Mouse (Mus musculus): Measurements from ENCODE around the gene Kmt2d. TPM values are rescaled to one million over a fixed set of nuclear protein-coding genes. Genes with fewer than 3 reads are reported as not detected.

Kmt2d gene
- polyA plus RNA-seq, 1 experiment: 105 TPM

- TF ChIP-seq POLR2A (IDR thresholded peaks at IDR 0.05; ENCODE audit: borderline replicate concordance, control insufficient read depth, low read depth, low read length) (no peak), CTCF (IDR thresholded peaks at IDR 0.05; ENCODE audit: control insufficient read depth, insufficient read depth, low read length) (no peak)
- H3K4me1 ChIP-seq (ENCODE audit: control insufficient read depth, insufficient read depth, low read length): no peaks in the 10 kb centered on the region
- H3K27ac ChIP-seq (ENCODE audit: control insufficient read depth, insufficient read depth, low read depth, low read length, poor library complexity): no peak overlapping the region
- 51% methylated on average over 1 of the region's 1 CpGs for whole genome bisulfite sequencing
- H3K4me3 ChIP-seq (replicated peaks; ENCODE audit: control insufficient read depth, low read depth, low read length): no peak overlapping the region
Measured at GRCm38 (mm10) chr15:98901530-98901929, 30.5 kb upstream of the Kmt2d start.

DNA sequence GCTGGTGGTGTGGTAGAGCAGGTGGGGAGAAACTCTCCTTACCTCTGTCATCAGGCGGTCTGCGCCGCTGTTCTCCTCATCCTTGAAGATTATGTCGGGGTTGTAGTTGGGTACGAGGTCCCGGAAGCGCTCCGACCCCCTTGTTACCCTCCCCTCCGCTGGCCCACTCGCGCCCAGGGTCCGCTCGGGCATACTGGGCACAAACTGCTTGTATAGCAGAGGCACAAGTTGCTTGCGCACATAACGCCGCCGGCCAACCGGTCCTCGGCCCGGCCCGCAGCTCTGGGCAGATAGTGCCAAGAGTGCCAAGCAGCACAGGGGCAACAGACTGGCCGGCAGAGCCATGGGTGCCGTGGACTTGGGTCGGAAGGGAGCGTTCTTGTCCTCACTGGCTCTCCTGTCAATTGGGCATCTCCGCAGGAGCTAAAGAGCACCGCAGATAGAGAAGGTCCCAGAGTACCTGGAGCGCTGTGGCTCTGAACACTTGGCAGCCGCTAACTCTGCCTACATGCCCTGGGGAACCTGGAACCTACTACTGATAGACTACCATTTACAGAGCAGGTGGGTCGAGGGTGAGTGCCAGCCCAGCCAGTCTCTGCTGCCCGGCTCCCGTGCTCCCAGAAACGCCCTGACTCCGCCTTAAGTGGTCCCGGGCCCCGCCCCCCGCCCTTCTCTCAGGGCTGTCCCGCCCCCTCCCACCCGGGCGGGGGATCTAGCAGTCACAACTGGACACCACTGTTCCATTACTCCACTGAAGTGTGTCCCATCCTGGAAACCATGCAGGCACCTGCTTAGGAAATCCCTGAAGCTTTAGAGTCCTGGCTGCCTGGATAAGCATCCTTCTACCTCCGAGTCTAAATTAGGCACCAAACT lies 27.2 kb upstream of the Kmt2d start, which contains the start of gene Dhh:
Gene Dhh, minus strand, starts transcription at position 613 of the 873 bp plus-strand sequence.
- TF ChIP-seq CTCF (IDR thresholded peaks at IDR 0.05; ENCODE audit: control insufficient read depth, insufficient read depth, low read length) (no peak), POLR2A (IDR thresholded peaks at IDR 0.05; ENCODE audit: borderline replicate concordance, control insufficient read depth, low read depth, low read length) (no peak)
- Histone ChIP-seq H3K4me1 (ENCODE audit: control insufficient read depth, insufficient read depth, low read length) (peaks cover 2% of the 10 kb centered on the region; the same call in 1 of the 2 replicates), H3K4me3 (replicated peaks; ENCODE audit: control insufficient read depth, low read depth, low read length) (no peak within 1 kb of the TSS), H3K27ac (ENCODE audit: control insufficient read depth, insufficient read depth, low read depth, low read length, poor library complexity) (no peak within 1 kb of the TSS)
- WGBS: 4% methylated on average over 41 of the region's 41 CpGs

DNA sequence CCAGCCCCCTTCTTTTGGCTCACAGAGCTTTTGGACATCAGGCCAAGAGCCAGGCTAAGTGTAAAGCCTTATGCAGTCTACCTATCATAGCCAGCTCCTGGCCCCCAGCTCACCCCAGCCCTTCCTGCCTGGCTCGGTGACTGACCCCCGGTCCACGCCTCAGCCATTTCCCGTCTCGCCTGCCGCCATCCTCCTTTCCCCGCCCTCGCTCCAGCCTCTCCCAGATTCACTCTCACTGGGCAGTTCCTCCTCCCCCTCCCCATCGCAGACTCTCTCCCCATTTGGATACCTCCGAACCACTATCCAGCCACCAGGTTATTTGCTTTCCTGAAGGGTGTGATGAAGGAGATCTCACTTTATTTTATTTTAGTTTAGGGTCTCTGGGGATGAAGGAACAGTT lies 26.5 kb upstream of the Kmt2d start:
- H3K4me3 ChIP-seq (replicated peaks; ENCODE audit: control insufficient read depth, low read depth, low read length): no peak overlapping the region

DNA sequence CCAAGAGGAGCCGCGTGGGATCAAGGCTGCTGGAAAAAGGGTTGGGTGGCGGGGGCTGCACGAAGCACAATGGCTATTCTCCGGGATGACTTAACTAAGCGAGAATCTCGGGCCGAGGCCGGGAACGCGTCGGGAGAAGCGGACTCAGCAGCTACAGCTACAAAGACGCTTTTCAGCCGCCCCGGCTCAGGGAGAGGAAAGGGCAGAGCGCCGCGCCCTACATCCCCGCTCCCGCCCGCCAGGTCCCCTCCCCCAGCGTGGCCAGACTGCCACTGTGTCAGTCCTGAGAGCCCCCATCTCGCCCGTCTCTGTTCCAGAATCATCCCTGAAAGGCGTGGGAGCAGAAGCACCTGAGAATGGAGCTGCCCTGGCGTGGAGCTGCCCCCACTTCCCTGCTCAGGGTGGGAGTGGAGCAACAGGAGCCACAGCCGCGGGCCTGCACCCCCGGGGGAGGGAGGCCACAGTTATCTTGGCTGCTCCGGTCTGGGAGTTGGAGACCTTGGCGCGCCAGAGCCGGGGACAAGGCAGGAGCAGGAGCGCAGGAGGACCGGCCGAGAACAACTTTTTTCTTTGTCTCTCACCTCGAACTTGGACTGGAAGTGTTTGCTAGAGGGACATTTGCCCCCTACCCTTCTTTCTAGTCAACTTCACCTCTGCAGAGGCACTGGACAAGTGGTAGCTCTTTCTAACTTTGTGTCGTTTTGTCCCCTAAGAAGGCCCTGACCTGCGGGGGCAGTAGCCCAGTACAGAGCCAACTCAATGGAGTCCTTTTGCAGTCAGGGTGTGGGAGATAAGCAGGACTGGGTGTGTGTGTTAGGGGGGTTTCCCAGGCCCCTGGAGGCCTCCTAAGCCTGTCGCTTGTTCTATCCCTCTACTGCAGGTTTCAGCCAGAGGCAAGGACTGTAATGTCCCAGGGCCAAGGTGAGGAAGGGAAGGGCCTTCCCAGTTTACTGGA lies 24.9 kb upstream of the Kmt2d start:
- TF ChIP-seq POLR2A (IDR thresholded peaks at IDR 0.05; ENCODE audit: borderline replicate concordance, control insufficient read depth, low read depth, low read length) (no peak), CTCF (IDR thresholded peaks at IDR 0.05; ENCODE audit: control insufficient read depth, insufficient read depth, low read length) (no peak)
- Histone ChIP-seq H3K4me1 (ENCODE audit: control insufficient read depth, insufficient read depth, low read length) (peaks cover 2% of the 10 kb centered on the region; the same call in 1 of the 2 replicates), H3K4me3 (replicated peaks; ENCODE audit: control insufficient read depth, low read depth, low read length) (no peak overlapping the region), H3K27ac (ENCODE audit: control insufficient read depth, insufficient read depth, low read depth, low read length, poor library complexity) (no peak overlapping the region)
- WGBS: 9% methylated on average over 40 of the region's 41 CpGs

More for the DNA sequence above, 26.5 kb upstream of the Kmt2d start:
- no peak for TF ChIP-seq POLR2A (IDR thresholded peaks at IDR 0.05; ENCODE audit: borderline replicate concordance, control insufficient read depth, low read depth, low read length)
- whole genome bisulfite sequencing: 8% methylated on average over 10 of the region's 10 CpGs
- Histone ChIP-seq H3K27ac (ENCODE audit: control insufficient read depth, insufficient read depth, low read depth, low read length, poor library complexity) (no peak overlapping the region), H3K4me1 (ENCODE audit: control insufficient read depth, insufficient read depth, low read length) (peaks cover 2% of the 10 kb centered on the region; the same call in 1 of the 2 replicates)

DNA sequence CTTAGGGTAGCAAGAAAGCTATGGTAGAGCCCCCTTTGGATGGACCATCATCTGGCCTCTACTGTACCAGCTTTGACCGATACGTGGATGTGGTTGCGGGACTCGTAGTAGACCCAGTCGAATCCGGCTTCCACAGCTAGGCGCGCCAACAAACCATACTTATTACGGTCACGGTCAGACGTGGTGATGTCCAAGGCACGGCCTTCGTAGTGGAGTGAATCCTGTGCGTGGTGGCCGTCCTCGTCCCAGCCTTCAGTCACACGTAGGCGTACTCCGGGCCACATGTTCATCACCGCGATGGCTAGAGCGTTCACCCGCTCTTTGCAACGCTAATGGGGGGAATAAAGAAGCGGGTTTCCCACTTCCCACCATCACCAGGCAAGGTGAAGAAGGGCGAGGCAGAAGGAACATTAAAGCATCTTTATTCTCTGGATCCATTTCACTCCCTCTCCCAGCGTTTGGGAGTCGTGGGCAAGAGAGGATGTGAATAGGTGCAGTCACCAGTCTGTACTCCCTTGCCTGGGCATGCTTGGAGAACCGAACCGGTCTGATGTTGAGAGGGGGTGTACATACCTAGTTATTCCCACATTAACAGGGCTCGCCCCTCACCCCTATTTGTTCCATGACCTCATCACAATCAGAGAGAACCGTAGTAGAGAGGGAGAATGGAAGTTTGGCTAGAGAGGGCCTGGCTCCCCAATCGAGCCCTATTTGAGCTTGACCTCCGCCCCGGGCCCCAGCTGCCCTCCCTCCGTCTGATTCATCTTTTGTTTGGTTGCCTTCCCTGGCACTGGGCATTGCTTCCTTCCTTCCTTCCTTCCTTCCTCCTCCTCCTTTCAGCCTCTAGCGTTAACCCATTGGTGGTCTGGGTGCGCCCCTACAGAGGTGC lies 24.0 kb upstream of the Kmt2d start:
- H3K4me1 ChIP-seq (ENCODE audit: control insufficient read depth, insufficient read depth, low read length): peaks cover 2% of the 10 kb centered on the region; the same call in 1 of the 2 replicates
- no peak for TF ChIP-seq POLR2A (IDR thresholded peaks at IDR 0.05; ENCODE audit: borderline replicate concordance, control insufficient read depth, low read depth, low read length)
- TF ChIP-seq CTCF (IDR thresholded peaks at IDR 0.05; ENCODE audit: control insufficient read depth, insufficient read depth, low read length): no peak
- no peak overlapping the region for H3K4me3 ChIP-seq (replicated peaks; ENCODE audit: control insufficient read depth, low read depth, low read length)
- WGBS: 6% methylated on average over 38 of the region's 38 CpGs
- H3K27ac ChIP-seq (ENCODE audit: control insufficient read depth, insufficient read depth, low read depth, low read length, poor library complexity): no peak overlapping the region

GRCm38 (mm10) chr15:98893940-98894745 lies 23.1 kb upstream of the Kmt2d start, which contains the start of gene Rhebl1:
Gene Rhebl1, minus strand, starts transcription at chr15:98894540.
- Histone ChIP-seq H3K4me1 (ENCODE audit: control insufficient read depth, insufficient read depth, low read length) (peaks cover 2% of the 10 kb centered on the region; the same call in 1 of the 2 replicates), H3K27ac (ENCODE audit: control insufficient read depth, insufficient read depth, low read depth, low read length, poor library complexity) (no peak within 1 kb of the TSS), H3K4me3 (replicated peaks; ENCODE audit: control insufficient read depth, low read depth, low read length) (peak within 1 kb of the TSS; percentile 27)
- under 1% methylated on average over 77 of the region's 77 CpGs for WGBS
- TF ChIP-seq CTCF (IDR thresholded peaks at IDR 0.05; ENCODE audit: control insufficient read depth, insufficient read depth, low read length): no peak
- TF ChIP-seq POLR2A (IDR thresholded peaks at IDR 0.05; ENCODE audit: borderline replicate concordance, control insufficient read depth, low read depth, low read length): no peak

GRCm38 (mm10) chr15:98893036-98893435 lies 22.0 kb upstream of the Kmt2d start:
- H3K4me3 ChIP-seq (replicated peaks; ENCODE audit: control insufficient read depth, low read depth, low read length): no peak overlapping the region
- 83% methylated on average over 4 of the region's 4 CpGs for WGBS
- no peak overlapping the region for H3K27ac ChIP-seq (ENCODE audit: control insufficient read depth, insufficient read depth, low read depth, low read length, poor library complexity)
- TF ChIP-seq POLR2A (IDR thresholded peaks at IDR 0.05; ENCODE audit: borderline replicate concordance, control insufficient read depth, low read depth, low read length) (no peak), CTCF (IDR thresholded peaks at IDR 0.05; ENCODE audit: control insufficient read depth, insufficient read depth, low read length) (no peak)
- H3K4me1 ChIP-seq (ENCODE audit: control insufficient read depth, insufficient read depth, low read length): peaks cover 2% of the 10 kb centered on the region; the same call in 1 of the 2 replicates
